Mouse (Mus musculus): ENCODE data around the gene Ing3. TPM values are rescaled to one million over a fixed set of nuclear protein-coding genes. Genes with fewer than 3 reads are reported as not detected.

Gene Ing3
- polyA plus RNA-seq, 1 experiment from 2014 or later, result 49.4 TPM

- Histone ChIP-seq H3K9me3 (no peaks in the 10 kb centered on the region), H3K36me3 (peaks cover 3% of the 10 kb centered on the region)
- 86% methylated on average over 1 of the region's 1 CpGs for WGBS
Measured at GRCm38 (mm10) chr6:21981114-21981513, 31.7 kb downstream of the Ing3 start.

GRCm38 (mm10) chr6:21984990-21985731 is 35.8 kb downstream of the Ing3 start:
- Histone ChIP-seq H3K9ac (peak overlapping the region; percentile 66), H3K4me3 (peak overlapping the region; percentile 46), H3K4me1 (replicated peaks) (peaks cover 20% of the 10 kb centered on the region), H3K27ac (no peak overlapping the region), H3K27me3 (peaks cover 37% of the 10 kb centered on the region), H3K4me2 (peak overlapping the region; percentile 91), H3K9me3 (no peaks in the 10 kb centered on the region), H3K36me3 (no peaks in the 10 kb centered on the region)
- peak; percentile 65 for ATAC-seq (ENCODE audit: low FRiP score)
- 9% methylated on average over 16 of the region's 16 CpGs for WGBS

More at GRCm38 (mm10) chr6:21981114-21981513, 31.7 kb downstream of the Ing3 start:
- Histone ChIP-seq H3K27me3 (peaks cover 14% of the 10 kb centered on the region), H3K4me1 (replicated peaks) (peaks cover 13% of the 10 kb centered on the region), H3K9ac (no peak overlapping the region), H3K4me3 (no peak overlapping the region), H3K27ac (no peak overlapping the region), H3K4me2 (no peak overlapping the region)
- ATAC-seq (ENCODE audit: low FRiP score), result no peak

- WGBS, result under 1% methylated on average over 38 of the region's 38 CpGs
- ATAC-seq (ENCODE audit: low FRiP score), result peak; percentile 59
- Histone ChIP-seq H3K4me2 (peak within 1 kb of the TSS; percentile 91), H3K4me1 (replicated peaks) (peaks cover 20% of the 10 kb centered on the region), H3K27me3 (peaks cover 37% of the 10 kb centered on the region), H3K27ac (no peak within 1 kb of the TSS), H3K36me3 (no peaks in the 10 kb centered on the region), H3K9ac (peak within 1 kb of the TSS; percentile 66), H3K4me3 (peak within 1 kb of the TSS; percentile 46), H3K9me3 (no peaks in the 10 kb centered on the region)
Measured at GRCm38 (mm10) chr6:21985732-21986540, 36.6 kb downstream of the Ing3 start, which contains the start of gene Cped1. Gene Cped1, plus strand, starts transcription at chr6:21985916.

- peak; percentile 24; the same call in 1 of the 2 replicates for ATAC-seq (ENCODE audit: low FRiP score)
- Histone ChIP-seq H3K27me3 (peaks cover 37% of the 10 kb centered on the region), H3K9ac (peak overlapping the region; percentile 51; the same call in 1 of the 2 replicates), H3K4me3 (peak overlapping the region; percentile 46), H3K36me3 (no peaks in the 10 kb centered on the region), H3K9me3 (no peaks in the 10 kb centered on the region), H3K4me2 (peak overlapping the region; percentile 91), H3K4me1 (replicated peaks) (peaks cover 20% of the 10 kb centered on the region), H3K27ac (no peak overlapping the region)
- WGBS, result 8% methylated on average over 24 of the region's 24 CpGs
Measured at GRCm38 (mm10) chr6:21986660-21987331, 37.4 kb downstream of the Ing3 start.

GRCm38 (mm10) chr6:21987554-21987953 is 38.2 kb downstream of the Ing3 start:
- ATAC-seq (ENCODE audit: low FRiP score), result no peak
- Histone ChIP-seq H3K27me3 (peaks cover 37% of the 10 kb centered on the region), H3K36me3 (no peaks in the 10 kb centered on the region), H3K9me3 (no peaks in the 10 kb centered on the region), H3K9ac (no peak overlapping the region), H3K4me2 (no peak overlapping the region), H3K4me3 (no peak overlapping the region), H3K27ac (no peak overlapping the region), H3K4me1 (replicated peaks) (peaks cover 20% of the 10 kb centered on the region)
- WGBS, result 83% methylated on average over 2 of the region's 2 CpGs

GRCm38 (mm10) chr6:21988296-21988695 is 38.9 kb downstream of the Ing3 start:
- no peaks in the 10 kb centered on the region for H3K9me3 ChIP-seq
- no peak overlapping the region for H3K4me2 ChIP-seq
- H3K27me3 ChIP-seq, result peaks cover 37% of the 10 kb centered on the region
- ATAC-seq (ENCODE audit: low FRiP score), result no peak
- no peak overlapping the region for H3K4me3 ChIP-seq
- no peaks in the 10 kb centered on the region for H3K36me3 ChIP-seq
- WGBS, result 82% methylated on average over 5 of the region's 5 CpGs
- H3K9ac ChIP-seq, result no peak overlapping the region
- peaks cover 20% of the 10 kb centered on the region for H3K4me1 ChIP-seq (replicated peaks)
- H3K27ac ChIP-seq, result no peak overlapping the region

GRCm38 (mm10) chr6:21989081-21989480 is 39.7 kb downstream of the Ing3 start:
- no peaks in the 10 kb centered on the region for H3K9me3 ChIP-seq
- no peak overlapping the region for H3K4me3 ChIP-seq
- H3K9ac ChIP-seq, result no peak overlapping the region
- H3K4me2 ChIP-seq, result no peak overlapping the region
- no peak for ATAC-seq (ENCODE audit: low FRiP score)
- peaks cover 20% of the 10 kb centered on the region for H3K4me1 ChIP-seq (replicated peaks)
- H3K36me3 ChIP-seq, result no peaks in the 10 kb centered on the region
- peaks cover 37% of the 10 kb centered on the region for H3K27me3 ChIP-seq
- H3K27ac ChIP-seq, result no peak overlapping the region
- 86% methylated on average over 4 of the region's 4 CpGs for WGBS

GRCm38 (mm10) chr6:21990181-21991135 is 41.1 kb downstream of the Ing3 start:
- Histone ChIP-seq H3K27ac (no peak overlapping the region), H3K27me3 (peaks cover 29% of the 10 kb centered on the region), H3K36me3 (no peaks in the 10 kb centered on the region), H3K9ac (no peak overlapping the region), H3K4me3 (no peak overlapping the region), H3K4me1 (replicated peaks) (peaks cover 14% of the 10 kb centered on the region), H3K4me2 (no peak overlapping the region), H3K9me3 (no peaks in the 10 kb centered on the region)
- no peak for ATAC-seq (ENCODE audit: low FRiP score)
- WGBS, result 75% methylated on average over 9 of the region's 9 CpGs

GRCm38 (mm10) chr6:21991151-21991550 is 41.8 kb downstream of the Ing3 start:
- Histone ChIP-seq H3K4me2 (no peak overlapping the region), H3K27ac (no peak overlapping the region), H3K36me3 (no peaks in the 10 kb centered on the region), H3K9ac (no peak overlapping the region), H3K27me3 (peaks cover 23% of the 10 kb centered on the region), H3K4me3 (no peak overlapping the region), H3K9me3 (no peaks in the 10 kb centered on the region), H3K4me1 (replicated peaks) (peaks cover 7% of the 10 kb centered on the region)
- no peak for ATAC-seq (ENCODE audit: low FRiP score)
- 88% methylated on average over 4 of the region's 4 CpGs for WGBS

GRCm38 (mm10) chr6:21993070-21993469 is 43.7 kb downstream of the Ing3 start:
- H3K4me1 ChIP-seq (replicated peaks), result no peaks in the 10 kb centered on the region
- H3K9me3 ChIP-seq, result no peaks in the 10 kb centered on the region
- H3K4me3 ChIP-seq, result no peak overlapping the region
- H3K36me3 ChIP-seq, result no peaks in the 10 kb centered on the region
- WGBS, result 95% methylated on average over 2 of the region's 2 CpGs
- H3K4me2 ChIP-seq, result no peak overlapping the region
- ATAC-seq (ENCODE audit: low FRiP score), result no peak
- H3K9ac ChIP-seq, result no peak overlapping the region
- H3K27me3 ChIP-seq, result peaks cover 6% of the 10 kb centered on the region; the same call in 1 of the 2 replicates
- no peak overlapping the region for H3K27ac ChIP-seq

GRCm38 (mm10) chr6:21998131-21998530 is 48.8 kb downstream of the Ing3 start:
- no peaks in the 10 kb centered on the region for H3K4me1 ChIP-seq (replicated peaks)
- H3K4me3 ChIP-seq, result no peak overlapping the region
- no peaks in the 10 kb centered on the region for H3K27me3 ChIP-seq
- 71% methylated on average over 4 of the region's 4 CpGs for WGBS
- no peaks in the 10 kb centered on the region for H3K9me3 ChIP-seq
- H3K9ac ChIP-seq, result no peak overlapping the region
- H3K36me3 ChIP-seq, result no peaks in the 10 kb centered on the region
- no peak overlapping the region for H3K4me2 ChIP-seq
- no peak overlapping the region for H3K27ac ChIP-seq
- no peak for ATAC-seq (ENCODE audit: low FRiP score)

Measured in hindbrain, embryonic 13.5 days (tissue).